Mouse (Mus musculus): ENCODE measurements at regions not wholly inside any gene's neighbourhood (a gene's known extent, or its start where the extent isn't known, plus 50 kb on each side); places are given as distances from the start of the nearest gene placed in this dataset.

GRCm38 (mm10) chr4:12539184-12539791, 367.5 kb upstream of the Fam92a start:
- TF ChIP-seq CTCF (IDR thresholded peaks at IDR 0.05; ENCODE audit: control insufficient read depth, insufficient read depth, low read length), result no peak
- no peak for TF ChIP-seq POLR2A (IDR thresholded peaks at IDR 0.05; ENCODE audit: borderline replicate concordance, control insufficient read depth, low read depth, low read length)

All from bone marrow, adult 2 months (tissue).